Mouse (Mus musculus) lung, embryonic 14.5 days (tissue): ENCODE measurements around the gene Bag6. TPM values are rescaled to one million over a fixed set of nuclear protein-coding genes. Genes with fewer than 3 reads are reported as not detected.

Source experiments
- ATAC-seq: fragments of 200-750 bp; cut with Nextera tagmentation; 2 replicates; pipeline ENCODE4 v1.8.0; 2017; ENCODE audit warnings: mild to moderate bottlenecking, moderate TSS enrichment, moderate library complexity; ENCODE audit not compliant: insufficient read depth
- DNase-seq: peaks from one replicate; pipeline ENCODE4 v3.0.0-alpha.2; 2015
- H3K27ac ChIP-seq: fragments of 300-500 bp; sonication (generic); 2 replicates; pipeline ENCODE4 v1.5.1; 2014; ENCODE audit warnings: low read depth, mild to moderate bottlenecking, moderate library complexity
- H3K27me3 ChIP-seq: fragments of 300-500 bp; sonication (generic); 2 replicates; pipeline ENCODE4 v1.6.1; 2014; ENCODE audit warnings: low read length, control low read depth; ENCODE audit not compliant: insufficient read depth
- H3K36me3 ChIP-seq: fragments of 300-500 bp; sonication (generic); 2 replicates; pipeline ENCODE4 v1.6.1; 2014; ENCODE audit warnings: control low read depth; ENCODE audit not compliant: insufficient read depth
- H3K4me1 ChIP-seq: fragments of 300-500 bp; sonication (generic); 2 replicates; pipeline ENCODE4 v1.6.1; 2014; ENCODE audit warnings: antibody characterized with exemption, control low read depth; ENCODE audit not compliant: insufficient read depth
- H3K4me2 ChIP-seq: fragments of 300-500 bp; sonication (generic); 2 replicates; pipeline ENCODE4 v1.6.1; 2014; ENCODE audit warnings: mild to moderate bottlenecking
- H3K4me3 ChIP-seq: fragments of 300-500 bp; sonication (generic); 2 replicates; pipeline ENCODE4 v1.5.1; 2014; ENCODE audit warnings: low read depth, low read length
- H3K9ac ChIP-seq: fragments of 300-500 bp; sonication (generic); 2 replicates; pipeline ENCODE4 v1.6.1; 2014
- H3K9me3 ChIP-seq: fragments of 300-500 bp; sonication (generic); 2 replicates; pipeline ENCODE4 v1.6.1; 2016; ENCODE audit warnings: low read depth, low read length, control low read depth
- CTCF ChIP-seq: IDR thresholded peaks from 2 replicates; pipeline ENCODE4 v1.5.1; 2016; ENCODE audit warnings: antibody characterized with exemption, low read depth
- whole genome bisulfite sequencing: fragments of 180-500 bp; shearing (Covaris S2); extraction: QIAGEN DNeasy Blood & Tissue Kit; methylation state at CpG from one replicate; pipeline ENCODE4 v1.1.7; 2014; 5-methylcytosine and 5-hydroxymethylcytosine counted together
- polyA plus RNA-seq: library from polyadenylated mRNA; unstranded; fragments of >200 nt; fragmentation: Nextera tagmentation; extraction: Ambion mirVana; gene quantifications from 2 replicates; pipeline ENCODE4 v1.2.1, GENCODE M21; 2014

Bag6 gene
- polyA plus RNA-seq, 1 experiment from 2014 or later, result 69.1 TPM

GRCm38 (mm10) chr17:35156461-35157200, 21.7 kb downstream of the Bag6 start:
- H3K27ac ChIP-seq, result no peak overlapping the region
- no peak for DNase-seq
- H3K4me2 ChIP-seq, result no peak overlapping the region
- no peak overlapping the region for H3K9ac ChIP-seq
- H3K27me3 ChIP-seq, result no peaks in the 10 kb centered on the region
- H3K9me3 ChIP-seq, result no peaks in the 10 kb centered on the region
- ATAC-seq, result no peak
- no peak overlapping the region for H3K4me3 ChIP-seq
- no peak for TF ChIP-seq CTCF
- 90% methylated on average over 33 of the region's 33 CpGs for WGBS
- no peaks in the 10 kb centered on the region for H3K4me1 ChIP-seq
- peaks cover 100% of the 10 kb centered on the region for H3K36me3 ChIP-seq

DNA sequence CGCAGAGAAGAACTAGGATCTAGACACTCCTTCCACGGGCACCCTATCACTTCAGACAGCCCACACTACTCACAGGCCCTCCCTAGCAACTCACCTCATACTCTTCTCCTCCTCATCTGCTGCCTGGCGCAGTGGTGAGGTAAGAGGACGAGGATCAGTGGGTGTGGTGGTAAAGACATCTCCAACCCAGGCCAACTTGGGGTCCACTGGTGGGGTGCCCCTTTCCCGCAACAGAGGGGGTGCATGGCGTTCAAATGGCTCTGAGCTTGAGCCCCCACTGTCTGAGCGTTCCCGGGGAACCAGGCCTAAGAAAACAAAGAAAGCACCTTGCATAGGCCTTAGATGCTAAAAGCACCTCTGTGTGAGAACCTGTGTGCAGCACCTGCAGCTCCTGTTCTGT, 22.3 kb downstream of the Bag6 start:
- Histone ChIP-seq H3K27ac (no peak overlapping the region), H3K4me3 (no peak overlapping the region), H3K9me3 (no peaks in the 10 kb centered on the region), H3K27me3 (no peaks in the 10 kb centered on the region), H3K9ac (no peak overlapping the region), H3K36me3 (peaks cover 100% of the 10 kb centered on the region), H3K4me2 (no peak overlapping the region), H3K4me1 (no peaks in the 10 kb centered on the region)
- 91% methylated on average over 8 of the region's 8 CpGs for WGBS
- no peak for ATAC-seq
- TF ChIP-seq CTCF, result no peak
- no peak for DNase-seq

DNA sequence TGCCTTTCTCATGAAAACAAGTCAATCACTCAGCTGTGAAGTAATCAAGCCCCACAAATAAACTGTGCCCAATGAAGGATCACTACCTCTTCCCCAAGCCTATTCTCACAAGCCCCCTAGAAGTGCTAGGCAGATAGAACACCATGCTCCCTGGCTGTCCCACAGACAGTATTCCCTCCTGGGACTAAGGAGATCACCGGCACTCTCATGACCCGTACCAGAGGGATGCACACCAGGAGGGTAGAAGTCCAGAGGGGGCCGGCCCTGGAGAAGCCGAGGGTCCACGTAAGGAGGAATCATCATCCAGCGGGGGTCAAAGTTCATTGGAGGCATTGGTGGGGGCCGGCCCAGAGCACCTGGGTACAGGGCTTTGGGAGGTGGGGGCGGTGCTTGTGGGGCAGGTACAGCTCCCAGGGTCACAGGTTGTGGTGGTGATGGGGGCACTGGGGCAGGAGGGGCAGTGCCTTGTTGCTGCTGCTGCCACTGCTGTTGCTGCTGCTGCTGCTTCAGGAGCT, 22.7 kb downstream of the Bag6 start:
- no peaks in the 10 kb centered on the region for H3K27me3 ChIP-seq

DNA sequence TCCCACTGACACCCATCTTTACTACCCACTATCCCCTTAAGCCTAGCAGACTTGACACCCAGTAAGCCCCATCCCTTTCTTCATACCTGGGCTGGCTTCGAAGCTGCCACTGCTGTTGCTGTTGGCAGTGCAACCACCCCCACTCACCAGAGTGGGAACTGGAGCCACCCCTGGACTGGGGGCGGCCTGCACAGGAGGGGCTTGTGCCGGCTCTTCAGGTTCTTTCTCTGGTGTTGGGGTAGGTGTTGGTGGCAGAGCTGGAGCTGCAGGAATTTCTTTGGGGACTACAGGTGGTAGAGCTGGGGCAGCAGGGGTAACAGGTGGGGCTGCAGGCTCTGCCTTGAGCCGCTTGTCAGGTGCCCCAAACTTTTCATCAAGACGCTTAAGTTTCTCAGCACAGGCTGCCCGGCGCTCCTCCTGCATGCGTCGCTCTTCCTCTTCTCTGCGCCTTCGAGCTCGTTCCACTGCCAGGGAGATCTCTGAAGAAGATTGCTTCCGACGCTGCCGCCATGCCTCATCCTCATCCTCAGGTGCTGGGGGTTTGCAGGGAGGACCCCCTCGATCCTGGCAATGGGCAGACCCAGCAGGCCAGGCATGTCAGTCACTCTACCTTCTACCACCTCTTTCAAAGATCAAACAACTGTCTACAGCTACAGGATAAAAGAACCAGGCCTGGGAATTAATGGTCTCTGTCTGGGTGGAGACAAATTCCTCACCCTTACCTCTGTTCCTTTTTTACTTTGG, 24.0 kb downstream of the Bag6 start:
- no peak for TF ChIP-seq CTCF
- Histone ChIP-seq H3K36me3 (peaks cover 90% of the 10 kb centered on the region), H3K4me3 (no peak overlapping the region), H3K4me2 (no peak overlapping the region), H3K9me3 (no peaks in the 10 kb centered on the region), H3K27me3 (no peaks in the 10 kb centered on the region), H3K27ac (no peak overlapping the region), H3K9ac (no peak overlapping the region), H3K4me1 (peaks cover 6% of the 10 kb centered on the region; the same call in 1 of the 2 replicates)
- no peak for ATAC-seq
- WGBS, result 92% methylated on average over 16 of the region's 16 CpGs
- DNase-seq, result no peak

More for the DNA sequence above, 22.7 kb downstream of the Bag6 start:
- Histone ChIP-seq H3K4me2 (no peak overlapping the region), H3K4me3 (no peak overlapping the region), H3K27ac (no peak overlapping the region), H3K9ac (no peak overlapping the region), H3K4me1 (peaks cover 4% of the 10 kb centered on the region; the same call in 1 of the 2 replicates), H3K36me3 (peaks cover 100% of the 10 kb centered on the region), H3K9me3 (no peaks in the 10 kb centered on the region)
- DNase-seq, result no peak
- ATAC-seq, result no peak
- 83% methylated on average over 8 of the region's 8 CpGs for WGBS
- no peak for TF ChIP-seq CTCF

DNA sequence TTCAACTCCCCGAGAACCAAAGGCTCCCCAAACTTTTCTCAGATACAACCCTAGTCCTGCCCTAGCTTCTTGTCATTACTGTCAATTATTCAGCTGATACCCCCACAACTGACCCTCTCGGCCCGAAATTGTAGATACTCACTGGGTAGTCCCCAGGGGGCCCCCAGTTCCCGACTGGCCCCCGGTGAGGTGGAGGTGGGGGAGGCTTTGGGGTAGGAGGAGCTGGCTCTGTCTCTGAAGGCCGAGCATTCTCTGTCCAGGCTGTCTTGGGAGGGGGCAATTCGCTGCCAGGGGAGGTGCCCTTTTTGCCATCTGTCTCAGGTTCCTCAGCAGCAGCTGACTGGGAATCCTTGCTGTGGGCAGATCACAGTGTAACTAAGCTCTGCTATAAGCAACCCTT, 24.7 kb downstream of the Bag6 start:
- H3K4me1 ChIP-seq, result peaks cover 6% of the 10 kb centered on the region; the same call in 1 of the 2 replicates
- no peaks in the 10 kb centered on the region for H3K9me3 ChIP-seq
- 83% methylated on average over 7 of the region's 7 CpGs for WGBS
- no peak overlapping the region for H3K27ac ChIP-seq
- TF ChIP-seq CTCF, result no peak
- no peak overlapping the region for H3K4me3 ChIP-seq
- H3K27me3 ChIP-seq, result no peaks in the 10 kb centered on the region
- no peak overlapping the region for H3K4me2 ChIP-seq
- H3K36me3 ChIP-seq, result peaks cover 84% of the 10 kb centered on the region
- DNase-seq (no peak), ATAC-seq (no peak)
- no peak overlapping the region for H3K9ac ChIP-seq

DNA sequence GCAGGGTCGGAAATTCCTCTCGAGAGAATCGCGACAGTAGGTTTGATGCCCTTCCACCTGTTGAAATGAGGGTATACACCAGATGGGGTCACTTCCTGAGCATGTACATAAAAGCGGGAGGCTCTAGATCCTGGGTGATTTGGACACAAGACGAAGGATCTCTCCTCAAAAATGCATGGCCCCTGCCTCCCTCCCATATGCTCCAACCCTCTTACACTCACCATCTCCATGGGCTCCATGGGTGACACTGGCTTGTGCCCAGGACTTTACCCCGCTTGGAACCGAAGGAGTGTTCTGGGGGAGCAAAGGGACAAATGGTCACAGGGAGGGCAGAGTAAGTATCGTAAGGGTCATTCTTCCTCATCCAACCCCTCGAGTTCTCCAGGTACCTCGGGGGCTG, 26.4 kb downstream of the Bag6 start:
- H3K27ac ChIP-seq, result no peak overlapping the region
- peaks cover 13% of the 10 kb centered on the region; the same call in 1 of the 2 replicates for H3K4me1 ChIP-seq
- no peak overlapping the region for H3K9ac ChIP-seq
- no peak for DNase-seq
- H3K4me3 ChIP-seq, result no peak overlapping the region
- TF ChIP-seq CTCF, result no peak
- peak overlapping the region; percentile 99; the same call in 1 of the 2 replicates for H3K4me2 ChIP-seq
- 83% methylated on average over 11 of the region's 11 CpGs for WGBS
- no peak for ATAC-seq
- peaks cover 66% of the 10 kb centered on the region for H3K36me3 ChIP-seq
- no peaks in the 10 kb centered on the region for H3K27me3 ChIP-seq
- H3K9me3 ChIP-seq, result no peaks in the 10 kb centered on the region

DNA sequence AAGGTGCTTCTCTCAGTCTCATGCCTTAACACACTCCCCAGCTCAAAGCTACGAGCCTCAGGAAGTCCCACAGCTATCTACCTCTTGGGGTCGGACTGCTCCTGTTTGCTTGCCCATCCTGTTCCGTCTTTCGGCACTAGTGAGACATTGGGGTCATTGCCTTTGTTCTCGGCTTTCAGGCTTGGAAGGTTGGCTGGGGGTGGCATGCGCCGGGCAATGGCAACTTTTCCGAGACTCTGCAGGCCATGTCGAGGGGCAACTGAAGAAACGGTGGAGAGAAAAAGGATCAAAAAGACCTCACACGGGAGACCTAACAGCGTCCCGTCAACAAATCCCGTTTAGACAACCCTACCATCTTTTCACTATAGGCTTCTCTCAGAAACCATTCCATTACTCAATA, 27.1 kb downstream of the Bag6 start:
- Histone ChIP-seq H3K27ac (no peak overlapping the region), H3K9ac (peak overlapping the region; percentile 98), H3K4me1 (peaks cover 13% of the 10 kb centered on the region; the same call in 1 of the 2 replicates), H3K4me2 (peak overlapping the region; percentile 99), H3K4me3 (peak overlapping the region; percentile 100), H3K9me3 (no peaks in the 10 kb centered on the region), H3K27me3 (no peaks in the 10 kb centered on the region), H3K36me3 (peaks cover 59% of the 10 kb centered on the region)
- DNase-seq (no peak), ATAC-seq (no peak)
- 56% methylated on average over 14 of the region's 14 CpGs for WGBS
- no peak for TF ChIP-seq CTCF
